Mouse (Mus musculus): ENCODE results near the gene Dnase1. TPM values are rescaled to one million over a fixed set of nuclear protein-coding genes. Genes with fewer than 3 reads are reported as not detected.

Dnase1 gene
- polyA plus RNA-seq, 1 experiment from 2014 or later = 0.43 TPM

GRCm38 (mm10) chr16:4031441-4032274 is 5.1 kb upstream of the Dnase1 start:
- no peak for DNase-seq
- 76% methylated on average over 4 of the region's 6 CpGs for WGBS (ENCODE audit: insufficient replicate concordance)

GRCm38 (mm10) chr16:4032341-4032748 is 4.4 kb upstream of the Dnase1 start:
- 38% methylated on average over 6 of the region's 6 CpGs for WGBS (ENCODE audit: insufficient replicate concordance)
- peaks cover 13% of the 10 kb centered on the region for H3K4me1 ChIP-seq (ENCODE audit: insufficient read depth)
- TF ChIP-seq EP300 (IDR thresholded peaks at IDR 0.05; ENCODE audit: low read depth) = no peak
- TF ChIP-seq CTCF (IDR thresholded peaks at IDR 0.05; ENCODE audit: low read depth) = no peak
- no peak overlapping the region for H3K4me3 ChIP-seq (ENCODE audit: low read depth, low read length)
- peak; percentile 68 for ATAC-seq
- H3K27me3 ChIP-seq (ENCODE audit: insufficient read depth, low read length) = no peaks in the 10 kb centered on the region
- H3K9ac ChIP-seq (replicated peaks) = no peak overlapping the region
- no peaks in the 10 kb centered on the region for H3K9me3 ChIP-seq (ENCODE audit: low read length)
- peaks cover 1% of the 10 kb centered on the region; the same call in 1 of the 2 replicates for H3K36me3 ChIP-seq (replicated peaks; ENCODE audit: insufficient read depth, low read length)
- no peak overlapping the region for H3K27ac ChIP-seq (ENCODE audit: low read depth)
- no peak for DNase-seq
- no peak overlapping the region for H3K4me2 ChIP-seq (ENCODE audit: low read depth, low read length)

More at GRCm38 (mm10) chr16:4031441-4032274, 5.1 kb upstream of the Dnase1 start:
- no peak for TF ChIP-seq EP300 (IDR thresholded peaks at IDR 0.05; ENCODE audit: low read depth)
- no peak for TF ChIP-seq CTCF (IDR thresholded peaks at IDR 0.05; ENCODE audit: low read depth)
- Histone ChIP-seq H3K27me3 (ENCODE audit: insufficient read depth, low read length) (no peaks in the 10 kb centered on the region), H3K4me1 (ENCODE audit: insufficient read depth) (peaks cover 13% of the 10 kb centered on the region), H3K4me2 (ENCODE audit: low read depth, low read length) (no peak overlapping the region), H3K27ac (ENCODE audit: low read depth) (no peak overlapping the region), H3K9me3 (ENCODE audit: low read length) (no peaks in the 10 kb centered on the region), H3K9ac (replicated peaks) (no peak overlapping the region), H3K36me3 (replicated peaks; ENCODE audit: insufficient read depth, low read length) (no peaks in the 10 kb centered on the region), H3K4me3 (ENCODE audit: low read depth, low read length) (no peak overlapping the region)
- ATAC-seq = no peak; the same call in 1 of the 2 replicates

GRCm38 (mm10) chr16:4033971-4034370 is 2.8 kb upstream of the Dnase1 start:
- Histone ChIP-seq H3K36me3 (replicated peaks; ENCODE audit: insufficient read depth, low read length) (peaks cover 15% of the 10 kb centered on the region), H3K4me1 (ENCODE audit: insufficient read depth) (peaks cover 13% of the 10 kb centered on the region), H3K9me3 (ENCODE audit: low read length) (no peaks in the 10 kb centered on the region), H3K9ac (replicated peaks) (no peak overlapping the region), H3K27me3 (ENCODE audit: insufficient read depth, low read length) (no peaks in the 10 kb centered on the region), H3K4me2 (ENCODE audit: low read depth, low read length) (no peak overlapping the region), H3K27ac (ENCODE audit: low read depth) (no peak overlapping the region), H3K4me3 (ENCODE audit: low read depth, low read length) (no peak overlapping the region)
- 36% methylated on average over 5 of the region's 5 CpGs for WGBS (ENCODE audit: insufficient replicate concordance)
- TF ChIP-seq EP300 (IDR thresholded peaks at IDR 0.05; ENCODE audit: low read depth) (no peak), CTCF (IDR thresholded peaks at IDR 0.05; ENCODE audit: low read depth) (no peak)
- DNase-seq (no peak), ATAC-seq (no peak)

- H3K27ac ChIP-seq (ENCODE audit: low read depth) = no peak overlapping the region
- peaks cover 18% of the 10 kb centered on the region for H3K36me3 ChIP-seq (replicated peaks; ENCODE audit: insufficient read depth, low read length)
- peaks cover 12% of the 10 kb centered on the region for H3K4me1 ChIP-seq (ENCODE audit: insufficient read depth)
- DNase-seq (no peak), ATAC-seq (no peak)
- H3K27me3 ChIP-seq (ENCODE audit: insufficient read depth, low read length) = no peaks in the 10 kb centered on the region
- H3K4me3 ChIP-seq (ENCODE audit: low read depth, low read length) = no peak overlapping the region
- 66% methylated on average over 3 of the region's 3 CpGs for WGBS (ENCODE audit: insufficient replicate concordance)
- TF ChIP-seq CTCF (IDR thresholded peaks at IDR 0.05; ENCODE audit: low read depth) (no peak), EP300 (IDR thresholded peaks at IDR 0.05; ENCODE audit: low read depth) (no peak)
- no peak overlapping the region for H3K4me2 ChIP-seq (ENCODE audit: low read depth, low read length)
- no peaks in the 10 kb centered on the region for H3K9me3 ChIP-seq (ENCODE audit: low read length)
- H3K9ac ChIP-seq (replicated peaks) = no peak overlapping the region
Measured at GRCm38 (mm10) chr16:4034476-4034875, 2.3 kb upstream of the Dnase1 start.

- WGBS (ENCODE audit: insufficient replicate concordance) = 75% methylated on average over 2 of the region's 2 CpGs
- ATAC-seq (no peak), DNase-seq (no peak)
- TF ChIP-seq CTCF (IDR thresholded peaks at IDR 0.05; ENCODE audit: low read depth) (no peak), EP300 (IDR thresholded peaks at IDR 0.05; ENCODE audit: low read depth) (no peak)
- Histone ChIP-seq H3K4me2 (ENCODE audit: low read depth, low read length) (no peak overlapping the region), H3K9me3 (ENCODE audit: low read length) (no peaks in the 10 kb centered on the region), H3K4me1 (ENCODE audit: insufficient read depth) (peaks cover 3% of the 10 kb centered on the region), H3K36me3 (replicated peaks; ENCODE audit: insufficient read depth, low read length) (peaks cover 25% of the 10 kb centered on the region), H3K27ac (ENCODE audit: low read depth) (no peak overlapping the region), H3K4me3 (ENCODE audit: low read depth, low read length) (no peak overlapping the region), H3K9ac (replicated peaks) (no peak overlapping the region), H3K27me3 (ENCODE audit: insufficient read depth, low read length) (no peaks in the 10 kb centered on the region)
Measured at GRCm38 (mm10) chr16:4035575-4035974, 1.2 kb upstream of the Dnase1 start.

- TF ChIP-seq CTCF (IDR thresholded peaks at IDR 0.05; ENCODE audit: low read depth) (no peak), EP300 (IDR thresholded peaks at IDR 0.05; ENCODE audit: low read depth) (no peak)
- no peak overlapping the region for H3K27ac ChIP-seq (ENCODE audit: low read depth)
- 0 out of 2 replicates have a peak, but pooled peaks cover 3% of the 10 kb centered on the region for H3K4me1 ChIP-seq (ENCODE audit: insufficient read depth)
- H3K9ac ChIP-seq (replicated peaks) = no peak overlapping the region
- H3K36me3 ChIP-seq (replicated peaks; ENCODE audit: insufficient read depth, low read length) = peaks cover 36% of the 10 kb centered on the region
- no peak for DNase-seq
- no peak overlapping the region for H3K4me2 ChIP-seq (ENCODE audit: low read depth, low read length)
- no peaks in the 10 kb centered on the region for H3K27me3 ChIP-seq (ENCODE audit: insufficient read depth, low read length)
- no peaks in the 10 kb centered on the region for H3K9me3 ChIP-seq (ENCODE audit: low read length)
- ATAC-seq = no peak
- no peak overlapping the region for H3K4me3 ChIP-seq (ENCODE audit: low read depth, low read length)
- 90% methylated on average over 7 of the region's 7 CpGs for WGBS (ENCODE audit: insufficient replicate concordance)
Measured at GRCm38 (mm10) chr16:4037690-4038089, 948 bp downstream of the Dnase1 start.
